In genomic region chr10:80658841-80659202, GRCm38 (mm10) we compare ENCODE assay signal across 9 mouse cellular contexts. TPM values are rescaled to one million over a fixed set of nuclear protein-coding genes. Genes with fewer than 3 reads are reported as not detected.
DNase-seq lines count a peak whose midpoint lies in the region; ATAC-seq and TF ChIP-seq lines count a peak whose summit lies in the region.
"Had no signal": no experiment of that assay in that cellular context is flagged by ENCODE, and none has a peak within 500 bp of the region (broad histone marks: within the 10 kb centered on the region; RNA-seq: fewer than 3 reads in every experiment).

No protein-coding gene starts in this region.

- H3K79me2 ChIP-seq in heart, adult 2 months (replicated peaks; ENCODE audit: control insufficient read depth, insufficient read depth, low read length) = no peaks in the 10 kb centered on the region; the same call in 1 of the 2 replicates

- peak overlapping the region; percentile 66 for H3K4me2 ChIP-seq in liver, embryonic 14.5 days (ENCODE audit: low read depth)

- no peaks in the 10 kb centered on the region for H3K36me3 ChIP-seq in heart, adult 2 months (ENCODE audit: control insufficient read depth, insufficient read depth, low read length)
- H3K36me3 ChIP-seq in liver, embryonic 14.5 days (replicated peaks; ENCODE audit: control insufficient read depth, insufficient read depth, low read depth) = no peaks in the 10 kb centered on the region

- TF ChIP-seq POLR2A in heart, adult 2 months (IDR thresholded peaks at IDR 0.05; ENCODE audit: insufficient read depth, low read depth, low read length) = no peak

- DNase-seq in heart, adult 2 months = peak in 1 of 2 experiments; percentile 39
- DNase-seq in heart, adult 9 months (ENCODE audit: low spot score in 2 of 2) = no peak
- peak; percentile 59 for DNase-seq in 416B (ENCODE audit: low read depth)
- peak; percentile 51 for DNase-seq in c-Kit-positive CD71-positive TER-119-negative erythroid progenitor cells, embryonic 14.5 days (ENCODE audit: low read depth)
- no peak for DNase-seq in liver, embryonic 14.5 days (ENCODE audit: low read depth in 3 of 3, low spot score in 3 of 3)
- no peak for DNase-seq in retina, embryonic 14.5 days (ENCODE audit: low spot score)
- DNase-seq in cerebellum, postnatal 25 days = no peak
- no peak for DNase-seq in left cerebral cortex, postnatal 4 days

- H3K9me3 ChIP-seq in liver, embryonic 14.5 days (ENCODE audit: control insufficient read depth, low read length) = no peaks in the 10 kb centered on the region

- no peak overlapping the region for H3K4me3 ChIP-seq in heart, adult 2 months
- no peak overlapping the region; a peak in 2 of 4 replicates for H3K4me3 ChIP-seq in liver, embryonic 14.5 days (ENCODE audit: insufficient read depth in 1 of 2, low read depth in 2 of 2, low read length in 2 of 2)

- H3K27me3 ChIP-seq in heart, adult 2 months (ENCODE audit: control insufficient read depth, insufficient read depth, low read length) = no peaks in the 10 kb centered on the region
- H3K27me3 ChIP-seq in liver, embryonic 14.5 days (ENCODE audit: control insufficient read depth, insufficient read depth, low read length) = no peaks in the 10 kb centered on the region
- H3K27me3 ChIP-seq: Patski had no signal

- no peak for TF ChIP-seq EP300 in heart, adult 2 months (IDR thresholded peaks at IDR 0.05; ENCODE audit: insufficient read depth, low read depth, low read length)
- no peak for TF ChIP-seq EP300 in liver, embryonic 14.5 days (IDR thresholded peaks at IDR 0.05; ENCODE audit: low read depth)

- peak overlapping the region; percentile 59 for H3K9ac ChIP-seq in heart, adult 2 months (ENCODE audit: low read depth, low read length)
- H3K9ac ChIP-seq in liver, embryonic 14.5 days (replicated peaks) = no peak overlapping the region

- H3K27ac ChIP-seq in heart, adult 2 months = no peak overlapping the region
- H3K27ac ChIP-seq in liver, embryonic 14.5 days = peak overlapping the region; percentile 27

- 69% methylated on average over 4 of the region's 4 CpGs for WGBS in heart, adult 2 months
- WGBS in liver, embryonic 14.5 days (ENCODE audit: insufficient replicate concordance) = 51% methylated on average over 4 of the region's 4 CpGs

- intact Hi-C loops in heart, adult 2 months (cut with DNase I) = loop anchor here (1.0 to 2.0 kb wide), 3 partner anchors 16 to 80 kb away; no protein-coding TSS in a partner anchor
- intact Hi-C loops in left cerebral cortex, postnatal 4 days (cut with DNase I) = no loop called here

- H3K4me1 ChIP-seq in heart, adult 2 months (ENCODE audit: control insufficient read depth, insufficient read depth, low read length) = peaks cover 13% of the 10 kb centered on the region
- peaks cover 28 to 38% of the 10 kb centered on the region in 2 experiments for H3K4me1 ChIP-seq in liver, embryonic 14.5 days (replicated peaks; ENCODE audit: control insufficient read depth in 2 of 2, insufficient read depth in 2 of 2, low read length in 1 of 2)

- ATAC-seq in liver, embryonic 14.5 days (ENCODE audit: insufficient read depth) = peak; percentile 52; the same call in 1 of the 2 replicates
- ATAC-seq: Patski had no signal

- TF ChIP-seq CTCF in heart, adult 2 months (IDR thresholded peaks at IDR 0.05) = no peak
- no peak for TF ChIP-seq CTCF in liver, embryonic 14.5 days (IDR thresholded peaks at IDR 0.05; ENCODE audit: low read depth)

RNA-seq across cellular contexts. Expression of gene Btbd2, which starts 2.0 kb away (rescaled TPM):
- 10 to 100 TPM; 43.7 to 44.2 TPM for total RNA-seq in heart, adult 2 months (2021)
- polyA plus RNA-seq in heart, adult 2 months (2012; rRNA removed) = 57.3 and 60.1 TPM in 2 replicates
- 8.2 and 11.3 TPM in 2 replicates for polyA plus RNA-seq in liver, embryonic 14.5 days (2012; rRNA removed)
- polyA plus RNA-seq in liver, embryonic 14.5 days (2014; fragmentation: Nextera tagmentation; extraction: Ambion mirVana) = 8.6 and 12.0 TPM in 2 replicates
- 10 to 100 TPM; 80.9 to 83.2 TPM for total RNA-seq in left cerebral cortex, postnatal 4 days (2021)

RNA-seq across cellular contexts. Expression of gene Mknk2, which starts 19.1 kb away (rescaled TPM):
- 100 to 1,000 TPM; 176 to 229 TPM for total RNA-seq in heart, adult 2 months (2021)
- polyA plus RNA-seq in heart, adult 2 months (2012; rRNA removed) = 199 and 208 TPM in 2 replicates
- polyA plus RNA-seq in liver, embryonic 14.5 days (2012; rRNA removed) = 59.7 and 69.1 TPM in 2 replicates
- polyA plus RNA-seq in liver, embryonic 14.5 days (2014; fragmentation: Nextera tagmentation; extraction: Ambion mirVana) = 58.7 and 74.3 TPM in 2 replicates
- total RNA-seq in left cerebral cortex, postnatal 4 days (2021) = 10 to 100 TPM; 61.6 to 67.1 TPM

RNA-seq across cellular contexts. Expression of gene Csnk1g2, which starts 36.2 kb away (rescaled TPM):
- 100 to 1,000 TPM; 117 to 130 TPM for total RNA-seq in heart, adult 2 months (2021)
- 125 and 130 TPM in 2 replicates for polyA plus RNA-seq in heart, adult 2 months (2012; rRNA removed)
- 46.9 and 51.3 TPM in 2 replicates for polyA plus RNA-seq in liver, embryonic 14.5 days (2012; rRNA removed)
- 25.5 and 27.0 TPM in 2 replicates for polyA plus RNA-seq in liver, embryonic 14.5 days (2014; fragmentation: Nextera tagmentation; extraction: Ambion mirVana)
- total RNA-seq in left cerebral cortex, postnatal 4 days (2021) = 100 to 1,000 TPM; 130 to 138 TPM

RNA-seq across cellular contexts. Expression of gene Mob3a, which starts 43.0 kb away (rescaled TPM):
- total RNA-seq in heart, adult 2 months (2021) = 1 to 10 TPM; 7.4 to 7.6 TPM
- 11.7 and 13.6 TPM in 2 replicates for polyA plus RNA-seq in heart, adult 2 months (2012; rRNA removed)
- 13.0 and 15.8 TPM in 2 replicates for polyA plus RNA-seq in liver, embryonic 14.5 days (2012; rRNA removed)
- 14.2 and 16.0 TPM in 2 replicates for polyA plus RNA-seq in liver, embryonic 14.5 days (2014; fragmentation: Nextera tagmentation; extraction: Ambion mirVana)
- total RNA-seq in left cerebral cortex, postnatal 4 days (2021) = 10 to 100 TPM; 52.0 to 52.1 TPM

RNA-seq across cellular contexts. Expression of gene Izumo4, which starts 43.2 kb away (rescaled TPM):
- total RNA-seq in heart, adult 2 months (2021) = 1 to 10 TPM; 3.4 to 3.8 TPM
- 13.3 and 15.6 TPM in 2 replicates for polyA plus RNA-seq in heart, adult 2 months (2012; rRNA removed)
- polyA plus RNA-seq in liver, embryonic 14.5 days (2012; rRNA removed) = 9.9 and 11.3 TPM in 2 replicates
- 4.0 and 6.0 TPM in 2 replicates for polyA plus RNA-seq in liver, embryonic 14.5 days (2014; fragmentation: Nextera tagmentation; extraction: Ambion mirVana)
- total RNA-seq in left cerebral cortex, postnatal 4 days (2021) = 10 to 100 TPM; 46.3 to 53.6 TPM

Comparison
In these comparisons a context has a peak if more than half of its experiments do, and no peak if none do; other contexts are left out.
1. DNase-seq: peak in 416B (single experiment) and c-Kit-positive CD71-positive TER-119-negative erythroid progenitor cells, embryonic 14.5 days (single experiment); none in heart, adult 9 months (0 of 2), liver, embryonic 14.5 days (0 of 3), retina, embryonic 14.5 days (single experiment), cerebellum, postnatal 25 days (0 of 2) and left cerebral cortex, postnatal 4 days (single experiment).